Mouse (Mus musculus) CD8-positive naive resting alpha-beta T cell, adult 2 months (primary cell): ENCODE measurements around the gene Olfr816.
"Not testable (repeated sequence)": the region's sequence is repeated elsewhere in the genome, so short reads cannot be mapped to it uniquely, and the experiment has no call there.

Source experiments
- DNase-seq, 2 experiments: peaks; one replicate each; pipeline ENCODE4 v3.0.0; 2022; ENCODE audit warnings: low read depth in 2 of 2, low spot score in 2 of 2

The Olfr816 gene

GRCm38 (mm10) chr10:129915497-129915896 is at the start of gene Olfr816:
Olfr816 (minus strand) TSS chr10:129915597.
- no peak for DNase-seq

GRCm38 (mm10) chr10:129949000-129949399 is 33.6 kb upstream of the Olfr816 start, which contains the start of gene Olfr818:
Olfr818 (minus strand) TSS chr10:129949100.
- no peak for DNase-seq

GRCm38 (mm10) chr10:129905767-129906166 is 9.6 kb downstream of the Olfr816 start, which contains the start of gene Olfr815:
Olfr815 (minus strand) TSS chr10:129905867.
- DNase-seq: not testable (repeated sequence)

GRCm38 (mm10) chr10:129885934-129886333 is 29.5 kb downstream of the Olfr816 start:
- DNase-seq: no peak

GRCm38 (mm10) chr10:129885496-129885895 is 29.9 kb downstream of the Olfr816 start:
- not testable (repeated sequence) for DNase-seq

GRCm38 (mm10) chr10:129879751-129880150 is 35.6 kb downstream of the Olfr816 start, which contains the start of gene Olfr814:
Olfr814 (minus strand) TSS chr10:129879851.
- not testable (repeated sequence) for DNase-seq
